Mouse (Mus musculus) limb, embryonic 12.5 days (tissue): ENCODE results near the gene Cfap221. TPM values are rescaled to one million over a fixed set of nuclear protein-coding genes. Genes with fewer than 3 reads are reported as not detected.

Experiments
- polyA plus RNA-seq: library from polyadenylated mRNA; unstranded; fragments of >200 nt; fragmentation: Nextera tagmentation; extraction: Ambion mirVana; gene quantifications from 2 replicates; pipeline ENCODE4 v1.2.1, GENCODE M21; 2016

The Cfap221 gene
- polyA plus RNA-seq, 1 experiment from 2014 or later, result 0.11 TPM

Other genes with a start within 250 kb of the Cfap221 start
- 5.6 and 6.7 TPM in 2 replicates for gene Ptpn4, start 159.6 kb downstream of the Cfap221 start, polyA plus RNA-seq
- 6.9 and 8.5 TPM in 2 replicates for gene Tmem177, start 84.0 kb downstream of the Cfap221 start, polyA plus RNA-seq
- gene Sctr, start 9.7 kb upstream of the Cfap221 start, polyA plus RNA-seq, result 0.12 TPM in 1 of 2 replicates, not detected in the other
- gene Tmem37, start 76.8 kb upstream of the Cfap221 start, polyA plus RNA-seq, result 2.6 and 3.9 TPM in 2 replicates
- 656 and 702 TPM in 2 replicates for gene Dbi, start 123.8 kb upstream of the Cfap221 start, polyA plus RNA-seq
- 19.3 and 23.7 TPM in 2 replicates for gene 3110009E18Rik, start 124.0 kb upstream of the Cfap221 start, polyA plus RNA-seq